Mouse (Mus musculus): Measurements from ENCODE around the gene Gpsm1. TPM values are rescaled to one million over a fixed set of nuclear protein-coding genes. Genes with fewer than 3 reads are reported as not detected.

Gpsm1 gene
- polyA plus RNA-seq, 1 experiment: 57.7 TPM

GRCm38 (mm10) chr2:26389154-26389690 lies 73.9 kb downstream of the Gpsm1 start, which contains the start of the genes Entr1 and Pmpca:
Entr1 (minus strand) TSS chr2:26389316.
Pmpca (plus strand) TSS chr2:26389339.
- no peaks in the 10 kb centered on the region for H3K27me3 ChIP-seq (ENCODE audit: control insufficient read depth, insufficient read depth, low read length)
- H3K4me1 ChIP-seq (replicated peaks; ENCODE audit: control insufficient read depth, insufficient read depth, low read length): peaks cover 16% of the 10 kb centered on the region
- no peak within 1 kb of the TSS for H3K27ac ChIP-seq (ENCODE audit: control insufficient read depth, insufficient read depth, low read length)
- DNase-seq: peak; percentile 85
- TF ChIP-seq POLR2A (IDR thresholded peaks at IDR 0.05; ENCODE audit: control insufficient read depth, extremely low read depth, insufficient read depth, low read length, poor library complexity): peak; percentile 96
- TF ChIP-seq CTCF (IDR thresholded peaks at IDR 0.05; ENCODE audit: borderline replicate concordance, control insufficient read depth, extremely low read depth, insufficient read depth, low read length, poor library complexity): no peak
- peak within 1 kb of the TSS; percentile 86 for H3K4me3 ChIP-seq (ENCODE audit: control insufficient read depth, insufficient read depth, low read length)
- WGBS: under 1% methylated on average over 60 of the region's 60 CpGs
- H3K36me3 ChIP-seq (ENCODE audit: control insufficient read depth, insufficient read depth, low read length): peaks cover 56% of the 10 kb centered on the region

DNA sequence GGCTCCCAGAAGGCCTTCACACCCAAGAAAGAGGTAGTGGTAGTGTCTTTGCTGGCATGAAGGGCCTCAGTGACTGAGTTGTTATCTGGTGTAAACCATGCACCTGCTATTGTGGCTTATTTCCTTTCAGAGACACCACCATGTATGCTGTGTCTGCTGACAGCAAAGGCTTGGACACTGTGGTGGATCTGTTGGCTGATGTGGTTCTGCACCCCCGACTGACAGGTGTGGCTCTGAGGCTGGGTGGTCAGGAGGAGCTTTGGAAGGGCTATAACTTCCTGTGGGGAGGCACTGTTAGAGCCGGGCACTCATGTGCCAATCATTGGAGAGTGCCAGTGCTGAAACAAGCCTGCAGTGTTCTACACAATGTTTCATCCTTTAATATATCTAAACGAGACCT lies 75.6 kb downstream of the Gpsm1 start:
- DNase-seq: no peak
- 49% methylated on average over 3 of the region's 3 CpGs for WGBS
- peaks cover 16% of the 10 kb centered on the region for H3K4me1 ChIP-seq (replicated peaks; ENCODE audit: control insufficient read depth, insufficient read depth, low read length)
- H3K27ac ChIP-seq (ENCODE audit: control insufficient read depth, insufficient read depth, low read length): no peak overlapping the region
- no peaks in the 10 kb centered on the region for H3K27me3 ChIP-seq (ENCODE audit: control insufficient read depth, insufficient read depth, low read length)
- no peak overlapping the region for H3K4me3 ChIP-seq (ENCODE audit: control insufficient read depth, insufficient read depth, low read length)
- peaks cover 57% of the 10 kb centered on the region for H3K36me3 ChIP-seq (ENCODE audit: control insufficient read depth, insufficient read depth, low read length)
- no peak for TF ChIP-seq POLR2A (IDR thresholded peaks at IDR 0.05; ENCODE audit: control insufficient read depth, extremely low read depth, insufficient read depth, low read length, poor library complexity)
- no peak for TF ChIP-seq CTCF (IDR thresholded peaks at IDR 0.05; ENCODE audit: borderline replicate concordance, control insufficient read depth, extremely low read depth, insufficient read depth, low read length, poor library complexity)

GRCm38 (mm10) chr2:26391617-26392016 lies 76.3 kb downstream of the Gpsm1 start:
- no peak overlapping the region for H3K27ac ChIP-seq (ENCODE audit: control insufficient read depth, insufficient read depth, low read length)
- TF ChIP-seq POLR2A (IDR thresholded peaks at IDR 0.05; ENCODE audit: control insufficient read depth, extremely low read depth, insufficient read depth, low read length, poor library complexity) (no peak), CTCF (IDR thresholded peaks at IDR 0.05; ENCODE audit: borderline replicate concordance, control insufficient read depth, extremely low read depth, insufficient read depth, low read length, poor library complexity) (no peak)
- no peak for DNase-seq
- no peak overlapping the region for H3K4me3 ChIP-seq (ENCODE audit: control insufficient read depth, insufficient read depth, low read length)
- H3K4me1 ChIP-seq (replicated peaks; ENCODE audit: control insufficient read depth, insufficient read depth, low read length): peaks cover 16% of the 10 kb centered on the region
- H3K27me3 ChIP-seq (ENCODE audit: control insufficient read depth, insufficient read depth, low read length): no peaks in the 10 kb centered on the region
- H3K36me3 ChIP-seq (ENCODE audit: control insufficient read depth, insufficient read depth, low read length): peaks cover 57% of the 10 kb centered on the region
- 97% methylated on average over 6 of the region's 6 CpGs for WGBS

Other genes with a start within 250 kb of the Gpsm1 start
- gene Nacc2, start 192.3 kb upstream of the Gpsm1 start, polyA plus RNA-seq (2012; rRNA removed): 12.6 and 13.8 TPM in 2 replicates
- 0.19 and 0.47 TPM in 2 replicates for gene Lhx3, start 107.2 kb upstream of the Gpsm1 start, polyA plus RNA-seq (2012; rRNA removed)
- 18.3 and 22.7 TPM in 2 replicates for gene Qsox2, start 78.0 kb upstream of the Gpsm1 start, polyA plus RNA-seq (2012; rRNA removed)
- 0.19 and 0.23 TPM in 2 replicates for gene Ccdc187, start 21.0 kb upstream of the Gpsm1 start, polyA plus RNA-seq (2012; rRNA removed)
- gene Dnlz, start 36.6 kb downstream of the Gpsm1 start, polyA plus RNA-seq (2012; rRNA removed): 31.5 and 32.0 TPM in 2 replicates
- 39.1 and 51.0 TPM in 2 replicates for gene Card9, start 45.4 kb downstream of the Gpsm1 start, polyA plus RNA-seq (2012; rRNA removed)
- 59.2 and 60.4 TPM in 2 replicates for gene Snapc4, start 65.1 kb downstream of the Gpsm1 start, polyA plus RNA-seq (2012; rRNA removed)
- 216 and 228 TPM in 2 replicates for gene Entr1, start 73.8 kb downstream of the Gpsm1 start, polyA plus RNA-seq (2012; rRNA removed)
- gene Pmpca, start 73.8 kb downstream of the Gpsm1 start, polyA plus RNA-seq (2012; rRNA removed): 50.5 and 55.2 TPM in 2 replicates
- gene Inpp5e, start 93.7 kb downstream of the Gpsm1 start, polyA plus RNA-seq (2012; rRNA removed): 46.3 and 47.4 TPM in 2 replicates
- 129 and 147 TPM in 2 replicates for gene Sec16a, start 129.7 kb downstream of the Gpsm1 start, polyA plus RNA-seq (2012; rRNA removed)
- gene Notch1, start 201.1 kb downstream of the Gpsm1 start, polyA plus RNA-seq (2012; rRNA removed): 159 and 219 TPM in 2 replicates

Data from thymus, adult 2 months (tissue).